Mouse (Mus musculus) testis, adult 2 months (tissue): ENCODE data around the gene Abca5.

Experiments used
- CTCF ChIP-seq: fragments of 200-500 bp; IDR thresholded peaks from 2 replicates; pipeline ENCODE4 v1.5.1; 2012; ENCODE audit warnings: low read depth, mild to moderate bottlenecking, inconsistent platforms, low read length, moderate library complexity; ENCODE audit not compliant: control insufficient read depth, insufficient read depth, insufficient replicate concordance
- POLR2A ChIP-seq: fragments of 200-500 bp; IDR thresholded peaks from 2 replicates; pipeline ENCODE4 v1.6.1; 2012; ENCODE audit warnings: low read depth, mild to moderate bottlenecking, inconsistent platforms, low read length, moderate library complexity; ENCODE audit not compliant: control insufficient read depth

DNA sequence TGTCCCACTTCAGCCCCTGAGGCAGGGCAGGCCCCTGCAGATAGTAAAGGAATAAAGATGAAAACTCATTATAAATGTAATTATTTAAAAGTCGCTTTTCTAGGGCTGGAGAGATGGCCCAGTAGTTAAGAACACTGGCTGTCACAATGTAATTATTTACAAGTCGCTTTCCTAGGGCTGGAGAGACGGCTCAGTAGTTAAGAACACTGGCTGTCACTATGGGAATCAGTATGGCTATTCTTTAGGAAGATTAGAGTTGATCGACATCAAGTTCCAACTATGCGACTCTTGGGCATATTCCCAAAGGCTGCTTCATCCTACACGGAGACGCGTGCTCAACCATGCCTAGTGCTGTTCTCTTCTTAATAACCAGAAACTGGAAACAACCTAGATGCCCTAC, 15.2 kb downstream of the Abca5 start:
- TF ChIP-seq CTCF (no peak), POLR2A (no peak)
